Mouse (Mus musculus) myocyte (in vitro differentiated cells): Measurements from ENCODE around the gene Smyd3.

Experiments used
- CEBPB ChIP-seq: IDR thresholded peaks from 2 replicates; pipeline ENCODE4 v1.6.1; 2011; ENCODE audit warnings: mild to moderate bottlenecking, moderate library complexity; ENCODE audit not compliant: poor library complexity, insufficient read depth, severe bottlenecking
- MAX ChIP-seq: IDR thresholded peaks from one replicate; pipeline ENCODE4 v1.6.1; 2011; ENCODE audit warnings: low read depth, mild to moderate bottlenecking, control low read depth
- MYOD1 ChIP-seq, 3 experiments: IDR thresholded peaks; one replicate each; pipeline ENCODE4 v1.6.1; 2011; ENCODE audit warnings: control low read depth in 2 of 3, low read depth in 2 of 3, mild to moderate bottlenecking in 2 of 3, moderate library complexity in 1 of 3; ENCODE audit not compliant: insufficient read length in 2 of 3, control insufficient read depth in 1 of 3
- MYOG ChIP-seq, 3 experiments: IDR thresholded peaks; one replicate each; pipeline ENCODE4 v1.6.1; 2011; ENCODE audit warnings: control low read depth in 2 of 3, low read depth in 2 of 3, mild to moderate bottlenecking in 2 of 3; ENCODE audit not compliant: insufficient read length in 2 of 3, control insufficient read depth in 1 of 3, insufficient read depth in 1 of 3
- POLR2A ChIP-seq: IDR thresholded peaks from one replicate; pipeline ENCODE4 v1.6.1; 2011; ENCODE audit warnings: low read depth, mild to moderate bottlenecking, control low read depth, moderate library complexity; ENCODE audit not compliant: insufficient read length
- TCF3 ChIP-seq: IDR thresholded peaks from one replicate; pipeline ENCODE4 v1.6.1; 2011; ENCODE audit warnings: low read depth, control low read depth; ENCODE audit not compliant: insufficient read length
- USF1 ChIP-seq: IDR thresholded peaks from one replicate; pipeline ENCODE4 v1.6.1; 2011; ENCODE audit warnings: low read depth, mild to moderate bottlenecking, control low read depth, moderate library complexity

- no peak for TF ChIP-seq CEBPB
- TF ChIP-seq MYOD1 (IDR thresholded peaks at IDR 0.05; ENCODE audit: control insufficient read depth in 1 of 3, insufficient read length in 2 of 3, low read depth in 2 of 3) = no peak
- TF ChIP-seq POLR2A = no peak
- no peak for TF ChIP-seq USF1
- no peak for TF ChIP-seq MAX
- no peak for TF ChIP-seq TCF3
- TF ChIP-seq MYOG (IDR thresholded peaks at IDR 0.05; ENCODE audit: control insufficient read depth in 1 of 3, insufficient read depth in 1 of 3, insufficient read length in 2 of 3, low read depth in 2 of 3) = no peak
These were observed 420.8 kb downstream of the Smyd3 start for GRCm38 (mm10) chr1:179096993-179097392.
